Mouse (Mus musculus): ENCODE measurements around the gene Fam173a. TPM values are rescaled to one million over a fixed set of nuclear protein-coding genes. Genes with fewer than 3 reads are reported as not detected.

Gene Fam173a
- total RNA-seq (2021) = 10 to 100 TPM; 79.7 to 82.2 TPM

- intact Hi-C loops (cut with DNase I) = no loop called here
- peak in 1 of 2 experiments; percentile 81 for DNase-seq (ENCODE audit: low spot score in 2 of 2)
Measured at GRCm38 (mm10) chr17:25792615-25793014, at the start of gene Fam173a. Gene Fam173a (minus strand): TSS chr17:25792901.

- intact Hi-C loops (cut with DNase I) = no loop called here
- DNase-seq (ENCODE audit: low spot score in 2 of 2) = no peak
Measured at GRCm38 (mm10) chr17:25841117-25841880, 48.6 kb upstream of the Fam173a start, which contains the start of gene Gm20683. Gene Gm20683 (minus strand): TSS chr17:25841763.

GRCm38 (mm10) chr17:25840519-25840918 is 47.8 kb upstream of the Fam173a start:
- DNase-seq (ENCODE audit: low spot score in 2 of 2) = no peak
- intact Hi-C loops (cut with DNase I) = no loop called here

- intact Hi-C loops (cut with DNase I) = no loop called here
- no peak for DNase-seq (ENCODE audit: low spot score in 2 of 2)
Measured at GRCm38 (mm10) chr17:25839455-25840235, 46.9 kb upstream of the Fam173a start.

- intact Hi-C loops (cut with DNase I) = no loop called here
- DNase-seq (ENCODE audit: low spot score in 2 of 2) = no peak
Measured at GRCm38 (mm10) chr17:25838904-25839303, 46.2 kb upstream of the Fam173a start.

GRCm38 (mm10) chr17:25837533-25837932 is 44.8 kb upstream of the Fam173a start:
- peak; percentile 26 to 52 for DNase-seq (ENCODE audit: low spot score in 2 of 2)
- intact Hi-C loops (cut with DNase I) = no loop called here

GRCm38 (mm10) chr17:25837076-25837410 is 44.3 kb upstream of the Fam173a start, which contains the start of gene Rhbdl1:
Gene Rhbdl1 (minus strand): TSS chr17:25837295.
- intact Hi-C loops (cut with DNase I) = no loop called here
- DNase-seq (ENCODE audit: low spot score in 2 of 2) = peak; percentile 87 to 94

GRCm38 (mm10) chr17:25836397-25837075 is 43.8 kb upstream of the Fam173a start:
- intact Hi-C loops (cut with DNase I) = no loop called here
- no peak for DNase-seq (ENCODE audit: low spot score in 2 of 2)

- intact Hi-C loops (cut with DNase I) = no loop called here
- DNase-seq (ENCODE audit: low spot score in 2 of 2) = no peak
Measured at GRCm38 (mm10) chr17:25835816-25836215, 43.1 kb upstream of the Fam173a start.

- intact Hi-C loops (cut with DNase I) = no loop called here
- DNase-seq (ENCODE audit: low spot score in 2 of 2) = no peak
Measured at GRCm38 (mm10) chr17:25835301-25835700, 42.6 kb upstream of the Fam173a start.

- intact Hi-C loops (cut with DNase I) = no loop called here
Measured at GRCm38 (mm10) chr17:25834595-25835222, 42.0 kb upstream of the Fam173a start.

GRCm38 (mm10) chr17:25833961-25834594 is 41.4 kb upstream of the Fam173a start:
- intact Hi-C loops (cut with DNase I) = no loop called here
- no peak for DNase-seq (ENCODE audit: low spot score in 2 of 2)

More at GRCm38 (mm10) chr17:25834595-25835222, 42.0 kb upstream of the Fam173a start:
- DNase-seq (ENCODE audit: low spot score in 2 of 2) = no peak

GRCm38 (mm10) chr17:25833291-25833663 is 40.6 kb upstream of the Fam173a start, which contains the start of gene Stub1:
Gene Stub1 (minus strand): TSS chr17:25833404.
- intact Hi-C loops (cut with DNase I) = no loop called here
- DNase-seq (ENCODE audit: low spot score in 2 of 2) = peak; percentile 85 to 90

GRCm38 (mm10) chr17:25832436-25833290 is 40.0 kb upstream of the Fam173a start:
- intact Hi-C loops (cut with DNase I) = no loop called here
- peak; percentile 98 to 99 for DNase-seq (ENCODE audit: low spot score in 2 of 2)

- no peak for DNase-seq (ENCODE audit: low spot score in 2 of 2)
- intact Hi-C loops (cut with DNase I) = no loop called here
Measured at GRCm38 (mm10) chr17:25831451-25832281, 39.0 kb upstream of the Fam173a start.

- intact Hi-C loops (cut with DNase I) = no loop called here
- DNase-seq (ENCODE audit: low spot score in 2 of 2) = no peak
Measured at GRCm38 (mm10) chr17:25830806-25831431, 38.2 kb upstream of the Fam173a start.

- intact Hi-C loops (cut with DNase I) = no loop called here
- no peak for DNase-seq (ENCODE audit: low spot score in 2 of 2)
Measured at GRCm38 (mm10) chr17:25830200-25830753, 37.6 kb upstream of the Fam173a start.

Measured in left cerebral cortex, postnatal 25 days (tissue).